Mouse (Mus musculus): ENCODE data around the gene Odr4. TPM values are rescaled to one million over a fixed set of nuclear protein-coding genes. Genes with fewer than 3 reads are reported as not detected.
A peak's percentile ranks its signal among the peaks of the same experiment; 100 is the strongest.

The Odr4 gene
- polyA plus RNA-seq, 1 experiment from 2014 or later: 40.4 TPM

GRCm38 (mm10) chr1:150404555-150404954 is 11.7 kb upstream of the Odr4 start:
- H3K9me3 ChIP-seq (ENCODE audit: control insufficient read depth, low read length): no peaks in the 10 kb centered on the region
- no peak overlapping the region for H3K27ac ChIP-seq (ENCODE audit: low read depth)
- no peaks in the 10 kb centered on the region for H3K27me3 ChIP-seq (replicated peaks; ENCODE audit: control insufficient read depth, insufficient read depth, low read length)
- 86% methylated on average over 3 of the region's 3 CpGs for WGBS
- H3K4me2 ChIP-seq (ENCODE audit: low read length): no peak overlapping the region
- ATAC-seq (replicated peaks; ENCODE audit: low FRiP score, low TSS enrichment, low read depth): no peak
- DNase-seq (ENCODE audit: low spot score): no peak
- peaks cover 79% of the 10 kb centered on the region for H3K36me3 ChIP-seq (ENCODE audit: control insufficient read depth, insufficient read depth, low read length)
- no peak overlapping the region for H3K4me3 ChIP-seq (ENCODE audit: low read depth, low read length)
- no peaks in the 10 kb centered on the region for H3K4me1 ChIP-seq (replicated peaks; ENCODE audit: control insufficient read depth, insufficient read depth, low read length)
- no peak overlapping the region for H3K9ac ChIP-seq (ENCODE audit: low read length)

- Histone ChIP-seq H3K4me2 (ENCODE audit: low read length) (no peak overlapping the region), H3K9ac (ENCODE audit: low read length) (no peak overlapping the region), H3K27me3 (replicated peaks; ENCODE audit: control insufficient read depth, insufficient read depth, low read length) (no peaks in the 10 kb centered on the region), H3K4me1 (replicated peaks; ENCODE audit: control insufficient read depth, insufficient read depth, low read length) (no peaks in the 10 kb centered on the region), H3K36me3 (ENCODE audit: control insufficient read depth, insufficient read depth, low read length) (peaks cover 78% of the 10 kb centered on the region), H3K9me3 (ENCODE audit: control insufficient read depth, low read length) (no peaks in the 10 kb centered on the region), H3K27ac (ENCODE audit: low read depth) (no peak overlapping the region), H3K4me3 (ENCODE audit: low read depth, low read length) (no peak overlapping the region)
- DNase-seq (ENCODE audit: low spot score) (no peak), ATAC-seq (replicated peaks; ENCODE audit: low FRiP score, low TSS enrichment, low read depth) (no peak)
- 91% methylated on average over 3 of the region's 3 CpGs for WGBS
These were observed 11.0 kb upstream of the Odr4 start for GRCm38 (mm10) chr1:150403914-150404313.

- Histone ChIP-seq H3K9me3 (ENCODE audit: control insufficient read depth, low read length) (no peaks in the 10 kb centered on the region), H3K27ac (ENCODE audit: low read depth) (no peak overlapping the region), H3K4me2 (ENCODE audit: low read length) (no peak overlapping the region), H3K27me3 (replicated peaks; ENCODE audit: control insufficient read depth, insufficient read depth, low read length) (no peaks in the 10 kb centered on the region), H3K36me3 (ENCODE audit: control insufficient read depth, insufficient read depth, low read length) (peaks cover 50% of the 10 kb centered on the region), H3K9ac (ENCODE audit: low read length) (no peak overlapping the region), H3K4me3 (ENCODE audit: low read depth, low read length) (no peak overlapping the region), H3K4me1 (replicated peaks; ENCODE audit: control insufficient read depth, insufficient read depth, low read length) (no peaks in the 10 kb centered on the region)
- 89% methylated on average over 3 of the region's 3 CpGs for whole genome bisulfite sequencing
- ATAC-seq (replicated peaks; ENCODE audit: low FRiP score, low TSS enrichment, low read depth) (no peak), DNase-seq (ENCODE audit: low spot score) (no peak)
These were observed 3.1 kb upstream of the Odr4 start for GRCm38 (mm10) chr1:150396001-150396400.

GRCm38 (mm10) chr1:150393488-150393852 is 590 bp upstream of the Odr4 start:
- ATAC-seq (replicated peaks; ENCODE audit: low FRiP score, low TSS enrichment, low read depth) (peak; percentile 54), DNase-seq (ENCODE audit: low spot score) (no peak)
- peak overlapping the region; percentile 90 for H3K9ac ChIP-seq (ENCODE audit: low read length)
- peak overlapping the region; percentile 84 for H3K4me3 ChIP-seq (ENCODE audit: low read depth, low read length)
- peaks cover 47% of the 10 kb centered on the region for H3K36me3 ChIP-seq (ENCODE audit: control insufficient read depth, insufficient read depth, low read length)
- H3K27me3 ChIP-seq (replicated peaks; ENCODE audit: control insufficient read depth, insufficient read depth, low read length): no peaks in the 10 kb centered on the region
- H3K4me2 ChIP-seq (ENCODE audit: low read length): peak overlapping the region; percentile 61
- peak overlapping the region; percentile 89 for H3K27ac ChIP-seq (ENCODE audit: low read depth)
- no peaks in the 10 kb centered on the region for H3K4me1 ChIP-seq (replicated peaks; ENCODE audit: control insufficient read depth, insufficient read depth, low read length)
- 2% methylated on average over 27 of the region's 27 CpGs for WGBS
- H3K9me3 ChIP-seq (ENCODE audit: control insufficient read depth, low read length): no peaks in the 10 kb centered on the region

GRCm38 (mm10) chr1:150391931-150392637 is 796 bp downstream of the Odr4 start:
- peak overlapping the region; percentile 87 for H3K27ac ChIP-seq (ENCODE audit: low read depth)
- ATAC-seq (replicated peaks; ENCODE audit: low FRiP score, low TSS enrichment, low read depth): peak; percentile 33
- WGBS: 20% methylated on average over 11 of the region's 11 CpGs

GRCm38 (mm10) chr1:150389390-150390129 is 3.3 kb downstream of the Odr4 start:
- H3K4me3 ChIP-seq (ENCODE audit: low read depth, low read length): no peak overlapping the region
- WGBS: 85% methylated on average over 6 of the region's 6 CpGs
- no peaks in the 10 kb centered on the region for H3K9me3 ChIP-seq (ENCODE audit: control insufficient read depth, low read length)
- H3K36me3 ChIP-seq (ENCODE audit: control insufficient read depth, insufficient read depth, low read length): peaks cover 53% of the 10 kb centered on the region
- H3K9ac ChIP-seq (ENCODE audit: low read length): no peak overlapping the region
- H3K4me1 ChIP-seq (replicated peaks; ENCODE audit: control insufficient read depth, insufficient read depth, low read length): no peaks in the 10 kb centered on the region
- H3K27me3 ChIP-seq (replicated peaks; ENCODE audit: control insufficient read depth, insufficient read depth, low read length): no peaks in the 10 kb centered on the region
- ATAC-seq (replicated peaks; ENCODE audit: low FRiP score, low TSS enrichment, low read depth) (no peak), DNase-seq (ENCODE audit: low spot score) (no peak)
- H3K4me2 ChIP-seq (ENCODE audit: low read length): no peak overlapping the region
- no peak overlapping the region for H3K27ac ChIP-seq (ENCODE audit: low read depth)

More at GRCm38 (mm10) chr1:150391931-150392637, 796 bp downstream of the Odr4 start:
- peak overlapping the region; percentile 66 for H3K9ac ChIP-seq (ENCODE audit: low read length)
- H3K4me2 ChIP-seq (ENCODE audit: low read length): peak overlapping the region; percentile 72
- H3K27me3 ChIP-seq (replicated peaks; ENCODE audit: control insufficient read depth, insufficient read depth, low read length): no peaks in the 10 kb centered on the region
- no peaks in the 10 kb centered on the region for H3K4me1 ChIP-seq (replicated peaks; ENCODE audit: control insufficient read depth, insufficient read depth, low read length)
- peak overlapping the region; percentile 84 for H3K4me3 ChIP-seq (ENCODE audit: low read depth, low read length)
- peaks cover 50% of the 10 kb centered on the region for H3K36me3 ChIP-seq (ENCODE audit: control insufficient read depth, insufficient read depth, low read length)
- no peaks in the 10 kb centered on the region for H3K9me3 ChIP-seq (ENCODE audit: control insufficient read depth, low read length)
- DNase-seq (ENCODE audit: low spot score): no peak

GRCm38 (mm10) chr1:150387572-150387971 is 5.3 kb downstream of the Odr4 start:
- Histone ChIP-seq H3K27ac (ENCODE audit: low read depth) (no peak overlapping the region), H3K36me3 (ENCODE audit: control insufficient read depth, insufficient read depth, low read length) (peaks cover 64% of the 10 kb centered on the region), H3K4me3 (ENCODE audit: low read depth, low read length) (no peak overlapping the region), H3K27me3 (replicated peaks; ENCODE audit: control insufficient read depth, insufficient read depth, low read length) (no peaks in the 10 kb centered on the region), H3K9me3 (ENCODE audit: control insufficient read depth, low read length) (no peaks in the 10 kb centered on the region), H3K4me1 (replicated peaks; ENCODE audit: control insufficient read depth, insufficient read depth, low read length) (no peaks in the 10 kb centered on the region), H3K9ac (ENCODE audit: low read length) (no peak overlapping the region), H3K4me2 (ENCODE audit: low read length) (no peak overlapping the region)
- WGBS: 91% methylated on average over 9 of the region's 9 CpGs
- DNase-seq (ENCODE audit: low spot score) (no peak), ATAC-seq (replicated peaks; ENCODE audit: low FRiP score, low TSS enrichment, low read depth) (no peak)

GRCm38 (mm10) chr1:150384138-150384537 is 8.7 kb downstream of the Odr4 start:
- H3K36me3 ChIP-seq (ENCODE audit: control insufficient read depth, insufficient read depth, low read length): peaks cover 55% of the 10 kb centered on the region
- whole genome bisulfite sequencing: 95% methylated on average over 4 of the region's 4 CpGs
- ATAC-seq (replicated peaks; ENCODE audit: low FRiP score, low TSS enrichment, low read depth): no peak

More at GRCm38 (mm10) chr1:150384138-150384537, 8.7 kb downstream of the Odr4 start:
- no peak overlapping the region for H3K9ac ChIP-seq (ENCODE audit: low read length)
- no peak for DNase-seq (ENCODE audit: low spot score)
- no peaks in the 10 kb centered on the region for H3K4me1 ChIP-seq (replicated peaks; ENCODE audit: control insufficient read depth, insufficient read depth, low read length)
- H3K27ac ChIP-seq (ENCODE audit: low read depth): no peak overlapping the region
- no peaks in the 10 kb centered on the region for H3K27me3 ChIP-seq (replicated peaks; ENCODE audit: control insufficient read depth, insufficient read depth, low read length)
- H3K9me3 ChIP-seq (ENCODE audit: control insufficient read depth, low read length): no peaks in the 10 kb centered on the region
- H3K4me3 ChIP-seq (ENCODE audit: low read depth, low read length): no peak overlapping the region
- no peak overlapping the region for H3K4me2 ChIP-seq (ENCODE audit: low read length)

Data from intestine, embryonic 14.5 days (tissue).